Mouse (Mus musculus) hindbrain, postnatal 0 days (tissue): Measurements from ENCODE around the gene Majin. TPM values are rescaled to one million over a fixed set of nuclear protein-coding genes. Genes with fewer than 3 reads are reported as not detected.

Experiments used
- ATAC-seq: fragments of 200-750 bp; cut with Nextera tagmentation; 2 replicates; pipeline ENCODE4 v1.8.0; 2017; ENCODE audit warnings: mild to moderate bottlenecking, moderate TSS enrichment, moderate library complexity
- DNase-seq: peaks from one replicate; pipeline ENCODE4 v3.0.0-alpha.2; 2015; ENCODE audit warnings: low spot score
- H3K27ac ChIP-seq: fragments of 300-500 bp; sonication (generic); 2 replicates; pipeline ENCODE4 v1.5.1; 2014; ENCODE audit warnings: mild to moderate bottlenecking
- H3K27me3 ChIP-seq: fragments of 300-500 bp; sonication (generic); 2 replicates; pipeline ENCODE4 v1.6.1; 2014; ENCODE audit warnings: low read length, mixed read lengths; ENCODE audit not compliant: insufficient read depth
- H3K36me3 ChIP-seq: fragments of 300-500 bp; sonication (generic); 2 replicates; pipeline ENCODE4 v1.6.1; 2014; ENCODE audit warnings: low read length, mixed read lengths; ENCODE audit not compliant: insufficient read depth
- H3K4me1 ChIP-seq: fragments of 300-500 bp; sonication (generic); 2 replicates; pipeline ENCODE4 v1.6.1; 2014; ENCODE audit warnings: antibody characterized with exemption, low read length, mixed read lengths; ENCODE audit not compliant: insufficient read depth
- H3K4me2 ChIP-seq: fragments of 300-500 bp; sonication (generic); 2 replicates; pipeline ENCODE4 v1.6.1; 2014; ENCODE audit warnings: low read depth, mild to moderate bottlenecking, low read length, moderate library complexity, mixed read lengths
- H3K4me3 ChIP-seq: fragments of 300-500 bp; sonication (generic); 2 replicates; pipeline ENCODE4 v1.5.1; 2014; ENCODE audit warnings: low read length
- H3K9ac ChIP-seq: fragments of 300-500 bp; sonication (generic); replicated peaks from 2 replicates; pipeline ENCODE4 v1.6.1; 2014; ENCODE audit warnings: mild to moderate bottlenecking, low read length, moderate library complexity, mixed read lengths
- H3K9me3 ChIP-seq: fragments of 300-500 bp; sonication (generic); 2 replicates; pipeline ENCODE4 v1.6.1; 2016; ENCODE audit warnings: low read length, mixed read lengths
- CTCF ChIP-seq: IDR thresholded peaks from 2 replicates; pipeline ENCODE4 v1.5.1; 2016; ENCODE audit warnings: antibody characterized with exemption, control low read depth, low read depth
- WGBS: fragments of 180-500 bp; shearing (Covaris S2); extraction: QIAGEN DNeasy Blood & Tissue Kit; methylation state at CpG from one replicate; pipeline ENCODE4 v1.1.7; 2014; 5-methylcytosine and 5-hydroxymethylcytosine counted together
- polyA plus RNA-seq: library from polyadenylated mRNA; unstranded; fragments of >200 nt; fragmentation: Nextera tagmentation; extraction: Ambion mirVana; gene quantifications from 2 replicates; pipeline ENCODE4 v1.2.1, GENCODE M21; 2015
- total RNA-seq: library from RNA; depleted of rRNA; stranded (reverse); fragments of >200 nt; gene quantifications from 2 replicates; pipeline ENCODE4 v1.2.3, GENCODE M21; 2014

Gene Majin
- total and polyA plus RNA-seq, 2 experiments from 2014 or later: not detected

GRCm38 (mm10) chr19:6235084-6236052 lies 51.2 kb downstream of the Majin start, which contains the start of gene Ppp2r5b:
Gene Ppp2r5b (minus strand): TSS chr19:6235872.
- no peaks in the 10 kb centered on the region for H3K9me3 ChIP-seq
- ATAC-seq: peak; percentile 93
- under 1% methylated on average over 48 of the region's 48 CpGs for WGBS
- peak; percentile 58 for TF ChIP-seq CTCF
- H3K4me1 ChIP-seq: peaks cover 14% of the 10 kb centered on the region
- peak; percentile 97 for DNase-seq
- H3K36me3 ChIP-seq: peaks cover 22% of the 10 kb centered on the region
- peak within 1 kb of the TSS; percentile 92 for H3K27ac ChIP-seq
- peak within 1 kb of the TSS; percentile 89 for H3K9ac ChIP-seq
- H3K4me3 ChIP-seq: peak within 1 kb of the TSS; percentile 61
- H3K27me3 ChIP-seq: no peaks in the 10 kb centered on the region
- H3K4me2 ChIP-seq: peak within 1 kb of the TSS; percentile 89

GRCm38 (mm10) chr19:6236053-6236441 lies 51.9 kb downstream of the Majin start:
- no peak for TF ChIP-seq CTCF

DNA sequence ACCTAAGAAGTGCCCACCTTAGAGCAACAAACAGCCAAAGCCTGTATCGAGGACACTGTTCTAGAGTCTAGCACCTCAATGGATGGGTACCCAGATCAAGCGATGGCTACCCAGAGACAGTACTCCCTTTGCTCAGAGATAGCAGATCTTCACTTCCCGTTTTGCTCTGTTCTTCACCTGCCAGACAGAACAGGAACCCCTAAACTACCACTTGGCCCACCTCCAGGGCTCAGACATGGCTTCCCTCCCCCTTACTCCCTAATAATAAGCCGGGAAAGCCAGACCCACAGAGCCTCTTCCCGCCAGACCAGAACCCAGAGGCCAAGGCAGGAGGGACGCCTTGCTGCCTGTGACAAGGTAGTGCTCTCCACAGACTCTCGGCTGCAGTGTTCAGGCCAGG lies 52.7 kb downstream of the Majin start:
- no peak for DNase-seq
- Histone ChIP-seq H3K27me3 (no peaks in the 10 kb centered on the region), H3K9me3 (no peaks in the 10 kb centered on the region), H3K4me1 (peaks cover 14% of the 10 kb centered on the region), H3K36me3 (peaks cover 7% of the 10 kb centered on the region), H3K4me3 (no peak overlapping the region), H3K4me2 (no peak overlapping the region), H3K9ac (no peak overlapping the region), H3K27ac (no peak overlapping the region)
- no peak for TF ChIP-seq CTCF
- 67% methylated on average over 7 of the region's 7 CpGs for WGBS
- ATAC-seq: no peak

More at GRCm38 (mm10) chr19:6236053-6236441, 51.9 kb downstream of the Majin start:
- H3K4me2 ChIP-seq: peak overlapping the region; percentile 89
- no peaks in the 10 kb centered on the region for H3K27me3 ChIP-seq
- ATAC-seq (peak; percentile 92), DNase-seq (peak; percentile 97)
- under 1% methylated on average over 9 of the region's 9 CpGs for WGBS
- peaks cover 14% of the 10 kb centered on the region for H3K4me1 ChIP-seq
- no peaks in the 10 kb centered on the region for H3K9me3 ChIP-seq
- peak overlapping the region; percentile 89 for H3K9ac ChIP-seq
- H3K36me3 ChIP-seq: peaks cover 15% of the 10 kb centered on the region
- peak overlapping the region; percentile 92 for H3K27ac ChIP-seq
- H3K4me3 ChIP-seq: peak overlapping the region; percentile 61

DNA sequence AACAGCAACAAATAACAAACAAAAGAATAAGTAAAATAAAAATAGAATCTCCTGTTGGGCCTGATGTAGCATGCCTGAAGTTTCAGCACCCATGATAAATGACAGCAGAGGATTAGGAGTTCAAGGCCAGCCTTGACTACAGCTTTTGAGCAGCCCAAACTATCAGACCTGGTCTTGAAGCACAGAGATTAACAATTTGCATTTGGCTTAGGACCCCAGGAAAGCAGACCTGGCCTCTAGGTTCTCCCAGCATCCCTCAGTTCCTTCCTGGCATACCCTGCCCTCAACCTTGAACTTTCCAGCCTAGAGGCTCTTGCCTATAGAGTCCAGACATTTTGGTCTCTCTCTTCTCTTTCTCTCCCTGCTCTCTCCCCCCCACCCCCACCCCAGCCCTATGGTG lies 54.6 kb downstream of the Majin start:
- Histone ChIP-seq H3K4me3 (no peak overlapping the region), H3K36me3 (peaks cover 1% of the 10 kb centered on the region; the same call in 1 of the 2 replicates), H3K9ac (no peak overlapping the region), H3K4me2 (no peak overlapping the region), H3K4me1 (peaks cover 21% of the 10 kb centered on the region), H3K9me3 (no peaks in the 10 kb centered on the region), H3K27me3 (no peaks in the 10 kb centered on the region), H3K27ac (no peak overlapping the region)
- ATAC-seq: no peak
- no peak for DNase-seq
- no peak for TF ChIP-seq CTCF

DNA sequence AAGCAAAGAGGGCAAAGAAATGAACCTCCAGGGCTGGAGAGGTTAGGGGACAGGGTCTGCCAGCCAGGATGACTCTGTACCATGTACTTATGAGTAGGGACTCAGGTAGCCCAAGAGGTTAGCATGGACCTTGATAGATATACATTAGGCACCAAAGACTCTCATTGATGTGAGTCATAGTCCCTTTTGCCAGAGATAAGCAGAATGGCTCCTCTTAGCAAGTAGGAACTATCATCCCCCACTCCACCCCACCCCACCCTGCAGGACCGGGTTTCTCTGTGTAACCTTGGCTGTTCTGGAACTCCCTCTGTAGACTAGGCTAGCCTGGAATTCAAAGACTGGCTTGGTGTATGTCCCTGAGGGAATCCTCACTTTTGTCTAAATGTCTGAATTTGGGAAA lies 55.9 kb downstream of the Majin start:
- Histone ChIP-seq H3K4me1 (peaks cover 10% of the 10 kb centered on the region; the same call in 1 of the 2 replicates), H3K27me3 (no peaks in the 10 kb centered on the region), H3K4me2 (no peak overlapping the region), H3K36me3 (peaks cover 15% of the 10 kb centered on the region; the same call in 1 of the 2 replicates), H3K9me3 (no peaks in the 10 kb centered on the region), H3K4me3 (no peak overlapping the region), H3K27ac (no peak overlapping the region), H3K9ac (no peak overlapping the region)
- TF ChIP-seq CTCF: no peak
- ATAC-seq: no peak
- DNase-seq: no peak
- 67% methylated on average over 1 of the region's 1 CpGs for WGBS

DNA sequence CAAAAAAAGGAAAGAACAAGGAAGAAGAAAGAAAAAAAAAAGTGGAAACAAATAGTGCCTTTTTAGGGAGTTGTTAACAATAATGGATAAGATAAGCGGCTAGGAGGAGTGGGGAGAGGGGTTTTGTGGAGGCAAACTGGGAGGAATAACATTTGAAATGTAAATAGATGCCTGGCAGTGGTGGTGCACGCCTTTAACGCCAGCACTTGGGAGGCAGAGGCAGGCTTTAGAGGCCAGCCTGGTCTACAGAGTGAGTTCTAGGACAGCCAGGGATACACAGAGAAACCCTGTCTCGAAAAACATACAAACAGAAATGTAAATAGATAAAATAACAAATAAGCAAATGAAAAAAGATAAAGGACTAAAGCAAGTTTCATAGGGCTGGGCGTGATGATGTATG lies 56.5 kb downstream of the Majin start:
- Histone ChIP-seq H3K27ac (0 out of 2 replicates have a peak overlapping the region, but pooled peaks have one; percentile 41), H3K36me3 (peaks cover 16% of the 10 kb centered on the region; the same call in 1 of the 2 replicates), H3K27me3 (no peaks in the 10 kb centered on the region), H3K9me3 (no peaks in the 10 kb centered on the region), H3K4me1 (peaks cover 10% of the 10 kb centered on the region; the same call in 1 of the 2 replicates), H3K9ac (no peak overlapping the region), H3K4me3 (no peak overlapping the region), H3K4me2 (no peak overlapping the region)
- WGBS: 35% methylated on average over 5 of the region's 5 CpGs
- ATAC-seq (no peak), DNase-seq (no peak)
- no peak for TF ChIP-seq CTCF
